Mouse (Mus musculus) CH12.LX (cell line): ENCODE data around the gene Kcnip3. TPM values are rescaled to one million over a fixed set of nuclear protein-coding genes. Genes with fewer than 3 reads are reported as not detected.

Experiments
- DNase-seq: peaks from one replicate; pipeline ENCODE4 v3.0.0-alpha.2; 2013; ENCODE audit errors: extremely low read depth
- H3K27ac ChIP-seq: 2 replicates; pipeline ENCODE4 v1.5.1; 2012; ENCODE audit warnings: low read depth, mild to moderate bottlenecking, control low read depth, moderate library complexity; ENCODE audit not compliant: insufficient read depth
- H3K27me3 ChIP-seq: replicated peaks from 2 replicates; pipeline ENCODE3; 2012; ENCODE audit warnings: inconsistent platforms
- H3K36me3 ChIP-seq, 2 experiments: replicated peaks in 1 of 2; 2 replicates each; pipeline versions ENCODE3 to v1.6.1; 2012; ENCODE audit warnings: inconsistent platforms in 1 of 2, low read length in 1 of 2, mild to moderate bottlenecking in 1 of 2, mixed read lengths in 1 of 2, moderate library complexity in 1 of 2; ENCODE audit not compliant: control insufficient read depth in 1 of 2, insufficient read depth in 1 of 2
- H3K4me1 ChIP-seq, 2 experiments: 2 replicates each; pipeline ENCODE4 v1.6.1; 2012; ENCODE audit warnings: inconsistent platforms in 1 of 2, moderate library complexity in 1 of 2; ENCODE audit not compliant: insufficient read depth in 2 of 2, control insufficient read depth in 1 of 2
- H3K4me2 ChIP-seq: 2 replicates; pipeline ENCODE4 v1.6.1; 2012; ENCODE audit warnings: low read depth, mild to moderate bottlenecking, control low read depth; ENCODE audit not compliant: poor library complexity, insufficient read depth, severe bottlenecking
- H3K4me3 ChIP-seq, 3 experiments: fragments of 150-350 bp in 1 of 3; sonication (generic) in 1 of 3; replicated peaks in 1 of 3; 2 replicates each; pipeline versions ENCODE3 to v1.5.1; 2011 to 2012; ENCODE audit warnings: low read depth in 2 of 3, low read length in 2 of 3, mild to moderate bottlenecking in 2 of 3, moderate library complexity in 2 of 3, control low read depth in 1 of 3, improper control_type of control experiment in 1 of 3, inconsistent platforms in 1 of 3, mixed read lengths in 1 of 3; ENCODE audit not compliant: poor library complexity in 1 of 3
- H3K79me2 ChIP-seq: replicated peaks from 2 replicates; pipeline ENCODE4 v1.6.1; 2012; ENCODE audit warnings: mild to moderate bottlenecking, moderate library complexity; ENCODE audit not compliant: control insufficient read depth, poor library complexity, insufficient read depth, severe bottlenecking; ENCODE audit errors: extremely low read depth
- H3K9ac ChIP-seq: 2 replicates; pipeline ENCODE4 v1.6.1; 2012; ENCODE audit warnings: low read depth, mild to moderate bottlenecking, control low read depth, moderate library complexity; ENCODE audit not compliant: insufficient read depth
- H3K9me3 ChIP-seq: replicated peaks from 2 replicates; pipeline ENCODE3; 2012; ENCODE audit warnings: low read length, inconsistent platforms, mixed read lengths
- CHD1 ChIP-seq: IDR thresholded peaks from 2 replicates; pipeline ENCODE4 v1.6.1; 2012; ENCODE audit warnings: low read depth, low read length, improper control_type of control experiment, inconsistent platforms
- CTCF ChIP-seq, 2 experiments: IDR thresholded peaks in 1 of 2; conservative IDR thresholded peaks in 1 of 2; 2 replicates each; pipeline ENCODE4 v1.5.1; 2011 to 2012; ENCODE audit warnings: low read depth in 2 of 2, low read length in 2 of 2, improper control_type of control experiment in 1 of 2, inconsistent platforms in 1 of 2, mild to moderate bottlenecking in 1 of 2, moderate library complexity in 1 of 2
- EP300 ChIP-seq: IDR thresholded peaks from 2 replicates; pipeline ENCODE4 v1.6.1; 2011; ENCODE audit warnings: low read length, improper control_type of control experiment
- ETS1 ChIP-seq: conservative IDR thresholded peaks from 2 replicates; pipeline ENCODE4 v1.6.1; 2012; ENCODE audit warnings: low read depth, mild to moderate bottlenecking, inconsistent platforms, low read length, improper control_type of control experiment, moderate library complexity
- HCFC1 ChIP-seq: IDR thresholded peaks from 2 replicates; pipeline ENCODE4 v1.6.1; 2012; ENCODE audit warnings: low read depth, mild to moderate bottlenecking, inconsistent platforms, low read length, improper control_type of control experiment
- JUND ChIP-seq: conservative IDR thresholded peaks from 2 replicates; pipeline ENCODE4 v1.6.1; 2011; ENCODE audit warnings: low read depth, low read length, improper control_type of control experiment
- KAT2A ChIP-seq: IDR thresholded peaks from 2 replicates; pipeline ENCODE4 v1.6.1; 2012; ENCODE audit warnings: low read length, improper control_type of control experiment, inconsistent platforms; ENCODE audit not compliant: insufficient replicate concordance
- MAFK ChIP-seq: IDR thresholded peaks from 2 replicates; pipeline ENCODE4 v1.6.1; 2011; ENCODE audit warnings: low read length, improper control_type of control experiment; ENCODE audit not compliant: insufficient replicate concordance
- MAX ChIP-seq: IDR thresholded peaks from 2 replicates; pipeline ENCODE4 v1.6.1; 2011; ENCODE audit warnings: low read length, improper control_type of control experiment
- MXI1 ChIP-seq: IDR thresholded peaks from 2 replicates; pipeline ENCODE4 v1.6.1; 2011; ENCODE audit warnings: mild to moderate bottlenecking, low read depth, low read length, improper control_type of control experiment
- MYC ChIP-seq: IDR thresholded peaks from 2 replicates; pipeline ENCODE4 v1.6.1; 2011; ENCODE audit warnings: low read depth, mild to moderate bottlenecking, improper control_type of control experiment, low read length
- NELFE ChIP-seq: IDR thresholded peaks from 2 replicates; pipeline ENCODE4 v1.6.1; 2011; ENCODE audit warnings: low read depth, low read length, improper control_type of control experiment
- PAX5 ChIP-seq: IDR thresholded peaks from 2 replicates; pipeline ENCODE4 v1.6.1; 2012; ENCODE audit warnings: low read length, inconsistent platforms, mixed read lengths
- POLR2A ChIP-seq: IDR thresholded peaks from 2 replicates; pipeline ENCODE4 v1.6.1; 2011; ENCODE audit warnings: low read depth, mild to moderate bottlenecking, improper control_type of control experiment, low read length
- RAD21 ChIP-seq: IDR thresholded peaks from 2 replicates; pipeline ENCODE4 v1.6.1; 2011; ENCODE audit warnings: low read depth, mild to moderate bottlenecking, low read length, improper control_type of control experiment, moderate library complexity
- SIN3A ChIP-seq: IDR thresholded peaks from 2 replicates; pipeline ENCODE4 v1.6.1; 2012; ENCODE audit warnings: low read length, improper control_type of control experiment, inconsistent platforms
- SMC3 ChIP-seq: IDR thresholded peaks from 2 replicates; pipeline ENCODE4 v1.6.1; 2011; ENCODE audit warnings: low read depth, low read length, improper control_type of control experiment
- TCF12 ChIP-seq: IDR thresholded peaks from 2 replicates; pipeline ENCODE4 v1.6.1; 2014; ENCODE audit warnings: low read depth, mild to moderate bottlenecking, inconsistent platforms, low read length, improper control_type of control experiment
- UBTF ChIP-seq: IDR thresholded peaks from 2 replicates; pipeline ENCODE4 v1.6.1; 2012; ENCODE audit warnings: low read depth, mild to moderate bottlenecking, inconsistent platforms, low read length, improper control_type of control experiment, moderate library complexity
- USF1 ChIP-seq: IDR thresholded peaks from 2 replicates; pipeline ENCODE4 v1.6.1; 2014; ENCODE audit warnings: low read depth, mild to moderate bottlenecking, inconsistent platforms, low read length, improper control_type of control experiment
- ZC3H11A ChIP-seq: IDR thresholded peaks from 2 replicates; pipeline ENCODE4 v1.6.1; 2012; ENCODE audit warnings: low read depth, mild to moderate bottlenecking, inconsistent platforms, low read length, improper control_type of control experiment
- ZKSCAN1 ChIP-seq: IDR thresholded peaks from 2 replicates; pipeline ENCODE4 v1.6.1; 2012; ENCODE audit warnings: low read depth, inconsistent platforms, low read length, improper control_type of control experiment, borderline replicate concordance
- ZMIZ1 ChIP-seq: IDR thresholded peaks from 2 replicates; pipeline ENCODE4 v1.6.1; 2012; ENCODE audit warnings: low read depth, mild to moderate bottlenecking, inconsistent platforms, low read length, improper control_type of control experiment
- ZNF384 ChIP-seq: IDR thresholded peaks from 2 replicates; pipeline ENCODE4 v1.6.1; 2012; ENCODE audit warnings: low read depth, low read length, improper control_type of control experiment, inconsistent platforms
- dilution Hi-C: fragments of 300-500 bp; cut with MboI; formaldehyde crosslinking; loops from 2 replicates; pipeline ENCODE4 v1.14.3; 2020; ENCODE audit warnings: low sequenced_read_pairs; ENCODE audit not compliant: extremely low pct_unique_long_range_greater_than_20kb, extremely low pct_ligation_motif_present
- in situ Hi-C: fragments of 300-500 bp; cut with MboI; formaldehyde crosslinking; loops from 3 replicates; pipeline ENCODE4 v1.14.3; 2019; ENCODE audit warnings: low sequenced_read_pairs, low pct_ligation_motif_present, low pct_unique_long_range_greater_than_20kb, mixed read lengths
- polyA plus RNA-seq: library from polyadenylated mRNA; unstranded; fragments of >175 nt; gene quantifications from 2 replicates; pipeline ENCODE4 v1.2.1, GENCODE M21; 2012; ENCODE audit warnings: low read depth; ENCODE audit not compliant: insufficient read length
- total RNA-seq, 2 experiments: library from RNA; depleted of rRNA; stranded (reverse); fragments of 300-350 nt in 1 of 2; fragments of >200 nt in 1 of 2; gene quantifications; 2 replicates each; pipeline ENCODE4 v1.2.3; 2012 to 2014

The Kcnip3 gene
- total and polyA plus RNA-seq, 3 experiments: not detected

DNA sequence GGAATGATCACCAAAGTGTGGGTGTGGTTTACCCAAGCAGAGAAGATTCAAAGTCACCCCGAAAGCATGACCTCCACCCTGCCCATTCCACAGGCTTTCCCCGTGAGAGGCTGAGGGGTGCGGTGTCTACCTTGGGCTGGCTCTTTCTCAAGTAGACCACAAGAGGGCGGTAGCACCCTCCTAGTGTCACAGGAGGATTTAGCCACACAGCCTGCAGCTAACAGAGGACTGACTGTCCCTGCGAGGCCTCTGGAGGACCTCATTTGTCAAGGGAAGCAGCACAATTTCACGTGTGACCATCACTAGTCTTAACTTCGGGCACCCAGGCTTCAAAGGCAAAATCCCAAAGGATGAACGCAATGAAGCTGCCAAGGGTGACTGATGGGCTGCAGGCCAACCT is 59.6 kb downstream of the Kcnip3 start (continued):
- no peak for TF ChIP-seq JUND
- no peak for TF ChIP-seq MXI1
- no peak for TF ChIP-seq CHD1
- no peak for TF ChIP-seq KAT2A
- 0 out of 2 replicates have a peak, but pooled peaks have one; percentile 32 for TF ChIP-seq SIN3A
- no peak; the same call in 1 of the 2 replicates for TF ChIP-seq MAX

DNA sequence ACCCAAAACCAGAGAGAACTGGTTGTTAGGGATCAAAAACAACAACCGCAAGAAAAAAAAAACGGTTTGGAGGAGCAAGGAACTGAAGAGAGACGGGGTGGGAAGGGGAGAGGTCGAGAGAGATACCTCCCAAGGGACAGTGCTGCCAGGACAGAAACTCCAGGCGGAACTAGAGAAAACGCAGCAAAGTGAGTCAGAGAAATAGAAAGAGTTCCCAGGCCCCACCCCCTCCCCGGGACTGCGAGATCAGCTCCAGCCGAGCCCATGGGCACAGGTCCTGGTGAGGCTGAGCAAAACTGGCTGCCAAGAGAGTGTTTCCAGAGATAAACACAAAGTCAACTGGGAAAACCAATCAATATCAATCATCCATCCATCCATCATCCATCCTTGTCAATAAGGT is 60.5 kb downstream of the Kcnip3 start:
- peak overlapping the region; percentile 44 for H3K4me2 ChIP-seq
- H3K9ac ChIP-seq: no peak overlapping the region
- no peak for DNase-seq
- H3K27ac ChIP-seq: no peak overlapping the region
- TF ChIP-seq POLR2A: no peak
- no peak; the same call in 1 of the 2 replicates for TF ChIP-seq ZNF384
- no peak for TF ChIP-seq PAX5
- TF ChIP-seq KAT2A: no peak
- TF ChIP-seq USF1: no peak
- no peak for TF ChIP-seq TCF12
- TF ChIP-seq MAFK: no peak
- TF ChIP-seq CTCF (conservative IDR thresholded peaks at IDR 0.05 in 1 of 2, IDR thresholded peaks at IDR 0.05 in 1 of 2; ENCODE audit: low read depth in 2 of 2, low read length in 2 of 2): no peak
- TF ChIP-seq ETS1: no peak
- TF ChIP-seq CHD1: no peak
- no peak for TF ChIP-seq HCFC1
- TF ChIP-seq MYC: no peak
- TF ChIP-seq UBTF: no peak
- no peak for TF ChIP-seq ZKSCAN1
- TF ChIP-seq RAD21: no peak
- TF ChIP-seq ZC3H11A: no peak
- TF ChIP-seq, all 38 proteins: peak for 0
- in situ Hi-C loops: loop anchor here (5.0 kb wide), 1 partner anchor 36 kb away; no protein-coding TSS in a partner anchor
- Histone ChIP-seq H3K79me2 (no peaks in the 10 kb centered on the region), H3K9me3 (no peaks in the 10 kb centered on the region), H3K27me3 (peaks cover 87% of the 10 kb centered on the region), H3K36me3 (no peaks in the 10 kb centered on the region), H3K4me1 (peaks cover 5 to 23% of the 10 kb centered on the region in 2 experiments), H3K4me3 (no peak overlapping the region)
- dilution Hi-C loops: no loop called here

DNA sequence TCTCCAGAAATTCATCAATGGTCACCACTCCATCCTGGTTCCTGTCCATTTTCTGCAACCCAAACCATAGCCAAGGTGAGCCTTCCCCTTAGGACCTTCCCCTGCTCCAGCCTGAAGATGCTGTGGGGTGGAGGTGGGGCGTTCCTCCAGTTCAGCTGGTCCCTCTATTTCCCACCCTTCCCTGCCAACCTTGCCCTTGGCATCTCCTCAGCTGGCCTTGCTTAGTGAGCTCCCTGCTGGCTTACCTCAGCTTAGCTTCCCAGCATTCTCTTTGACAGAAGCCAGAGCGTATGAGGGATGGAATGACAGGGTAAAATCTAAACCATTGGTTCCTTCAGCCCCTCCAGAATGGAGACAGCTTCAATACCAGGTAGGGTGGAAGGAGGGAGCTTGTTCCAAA is 62.6 kb downstream of the Kcnip3 start:
- H3K4me3 ChIP-seq: no peak overlapping the region
- H3K27me3 ChIP-seq: peaks cover 84% of the 10 kb centered on the region
- TF ChIP-seq KAT2A (no peak), USF1 (no peak), ZKSCAN1 (no peak), EP300 (no peak), ZC3H11A (no peak), TCF12 (no peak), ZMIZ1 (no peak), SMC3 (no peak), NELFE (no peak)
- no peak overlapping the region for H3K27ac ChIP-seq
- in situ Hi-C loops (no loop called here), dilution Hi-C loops (no loop called here)
- no peaks in the 10 kb centered on the region for H3K36me3 ChIP-seq
- H3K9me3 ChIP-seq: no peaks in the 10 kb centered on the region
- no peak for DNase-seq
- H3K4me1 ChIP-seq: peaks cover 5 to 23% of the 10 kb centered on the region in 2 experiments
- no peak overlapping the region for H3K9ac ChIP-seq
- no peak overlapping the region for H3K4me2 ChIP-seq
- H3K79me2 ChIP-seq: no peaks in the 10 kb centered on the region
